Mouse (Mus musculus): ENCODE results near the gene Ifit1.

GRCm38 (mm10) chr19:34662067-34662507 lies 21.4 kb downstream of the Ifit1 start:
- TF ChIP-seq CTCF (IDR thresholded peaks at IDR 0.05; ENCODE audit: low read depth), result peak; percentile 86
- TF ChIP-seq EP300 (optimal IDR thresholded peaks at IDR 0.05), result no peak

All from stomach, postnatal 0 days (tissue).